Mouse (Mus musculus): ENCODE measurements around the gene Ccl7. TPM values are rescaled to one million over a fixed set of nuclear protein-coding genes. Genes with fewer than 3 reads are reported as not detected.

Ccl7 gene
- polyA plus RNA-seq (2015; fragmentation: Nextera tagmentation; extraction: Ambion mirVana), result 2.5 and 3.2 TPM in 2 replicates

GRCm38 (mm10) chr11:82045471-82045870 lies at the start of gene Ccl7:
Ccl7 (plus strand) TSS chr11:82045712.

GRCm38 (mm10) chr11:82035356-82035755 lies 10.2 kb upstream of the Ccl7 start, which contains the start of gene Ccl2:
Ccl2 (plus strand) TSS chr11:82035571.

GRCm38 (mm10) chr11:82038535-82038934 lies 7.0 kb upstream of the Ccl7 start, which contains the start of gene Gm17268:
Gm17268 (minus strand) TSS chr11:82038562.

GRCm38 (mm10) chr11:82057646-82058045 lies 12.1 kb downstream of the Ccl7 start, which contains the start of gene Ccl11:
Ccl11 (plus strand) TSS chr11:82057823.

Other genes with a start within 250 kb of the Ccl7 start
- 0.03 TPM in 1 of 2 replicates, not detected in the other for gene 5530401A14Rik, start 185.0 kb upstream of the Ccl7 start, polyA plus RNA-seq (2015; fragmentation: Nextera tagmentation; extraction: Ambion mirVana)
- 2.1 and 6.5 TPM in 2 replicates for gene Asic2, start 77.3 kb upstream of the Ccl7 start, polyA plus RNA-seq (2015; fragmentation: Nextera tagmentation; extraction: Ambion mirVana)
- gene Ccl2, start 10.1 kb upstream of the Ccl7 start, polyA plus RNA-seq (2015; fragmentation: Nextera tagmentation; extraction: Ambion mirVana), result 8.3 and 14.3 TPM in 2 replicates
- gene Gm17268, start 7.2 kb upstream of the Ccl7 start, polyA plus RNA-seq (2015; fragmentation: Nextera tagmentation; extraction: Ambion mirVana), result not detected in 2 replicates
- 2.6 and 2.9 TPM in 2 replicates for gene Ccl11, start 12.1 kb downstream of the Ccl7 start, polyA plus RNA-seq (2015; fragmentation: Nextera tagmentation; extraction: Ambion mirVana)
- 4.9 and 6.8 TPM in 2 replicates for gene Ccl12, start 56.1 kb downstream of the Ccl7 start, polyA plus RNA-seq (2015; fragmentation: Nextera tagmentation; extraction: Ambion mirVana)
- 0.48 and 2.7 TPM in 2 replicates for gene Ccl8, start 69.5 kb downstream of the Ccl7 start, polyA plus RNA-seq (2015; fragmentation: Nextera tagmentation; extraction: Ambion mirVana)